In the genomic region with DNA sequence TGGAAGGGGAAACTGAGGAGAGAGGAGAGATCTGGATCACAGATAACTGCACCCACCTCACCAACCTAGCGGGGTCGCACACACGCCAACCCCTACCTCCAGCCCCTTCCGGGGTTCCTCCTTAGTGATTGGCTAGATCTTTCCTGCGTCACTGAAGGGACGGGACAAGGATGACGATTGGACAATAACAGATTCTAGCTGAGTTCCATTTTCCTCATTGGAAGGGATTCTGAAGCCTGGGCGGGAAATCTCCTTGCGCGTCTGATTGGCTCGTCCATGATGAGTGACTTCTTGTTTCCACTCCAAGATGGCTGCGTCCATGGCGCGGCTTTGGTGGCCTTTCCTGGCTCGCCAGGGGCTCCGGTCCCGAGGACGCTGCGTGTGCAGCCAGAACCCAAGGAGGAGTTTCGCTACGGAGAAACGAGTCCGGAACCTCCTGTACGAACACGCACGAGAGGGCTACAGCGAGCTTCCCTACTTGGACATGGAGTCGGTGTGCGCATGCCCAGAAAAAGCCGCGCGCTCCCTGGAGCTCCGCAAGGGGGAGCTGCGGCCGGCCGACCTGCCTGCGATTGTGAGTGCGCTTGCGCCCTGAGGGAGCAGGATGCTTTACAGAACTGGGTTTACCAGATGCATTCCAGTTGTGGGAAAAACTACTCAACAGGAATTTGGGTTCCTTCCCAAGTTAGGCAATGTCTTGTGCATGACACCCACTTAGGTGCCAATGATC, we compare ENCODE assay signal across 2 mouse cellular contexts.
TF ChIP-seq lines count a peak whose summit lies in the region.

A gene (minus strand): TSS at position 112 of the 730 bp plus-strand sequence.
A gene (plus strand): TSS at position 284 of the 730 bp plus-strand sequence.

TF ChIP-seq in C2C12, 6 proteins besides CTCF, POLR2A, EP300 and RAD21 (continued from another document):
- TF ChIP-seq MYOG (IDR thresholded peaks at IDR 0.05; ENCODE audit: control insufficient read depth, extremely low read depth, insufficient read length) = no peak
- peak; percentile 66 for TF ChIP-seq CEBPB (IDR thresholded peaks at IDR 0.05; ENCODE audit: low read depth)
- TF ChIP-seq USF1 (IDR thresholded peaks at IDR 0.05; ENCODE audit: low read depth) = no peak

TF ChIP-seq in myocyte, 11 proteins besides CTCF, POLR2A, EP300 and RAD21 (continued from another document):
- TF ChIP-seq E2F4 (IDR thresholded peaks at IDR 0.05; ENCODE audit: insufficient read depth) (peak; percentile 52), USF1 (IDR thresholded peaks at IDR 0.05; ENCODE audit: low read depth) (no peak), MYOG (IDR thresholded peaks at IDR 0.05; ENCODE audit: control insufficient read depth in 1 of 3, insufficient read depth in 1 of 3, insufficient read length in 2 of 3, low read depth in 2 of 3) (no peak), POLR2AphosphoS2 (IDR thresholded peaks at IDR 0.05; ENCODE audit: insufficient read length, low read depth) (peak; percentile 84), REST (IDR thresholded peaks at IDR 0.05; ENCODE audit: insufficient read depth, insufficient read length) (no peak), SRF (IDR thresholded peaks at IDR 0.05; ENCODE audit: control insufficient read depth, insufficient read length, low read depth) (no peak)
